Mouse (Mus musculus) midbrain, embryonic 11.5 days (tissue): ENCODE results near the gene Ube4b. TPM values are rescaled to one million over a fixed set of nuclear protein-coding genes. Genes with fewer than 3 reads are reported as not detected.

Experiments used
- ATAC-seq: fragments of 200-750 bp; cut with Nextera tagmentation; 2 replicates; pipeline ENCODE4 v1.8.0; 2017; ENCODE audit warnings: moderate TSS enrichment, moderate library complexity; ENCODE audit not compliant: low FRiP score
- DNase-seq: peaks from one replicate; pipeline ENCODE4 v3.0.0; 2015; ENCODE audit warnings: low spot score; ENCODE audit errors: missing footprints
- H3K27ac ChIP-seq: fragments of 300-500 bp; sonication (generic); 2 replicates; pipeline ENCODE4 v1.5.1; 2014; ENCODE audit warnings: low read depth, low read length
- H3K27me3 ChIP-seq: fragments of 300-500 bp; sonication (generic); 2 replicates; pipeline ENCODE4 v1.6.1; 2014; ENCODE audit warnings: mild to moderate bottlenecking, low read length, moderate library complexity, mixed read lengths; ENCODE audit not compliant: control insufficient read depth, insufficient read depth
- H3K36me3 ChIP-seq: fragments of 300-500 bp; sonication (generic); 2 replicates; pipeline ENCODE4 v1.6.1; 2014; ENCODE audit warnings: mild to moderate bottlenecking, low read length, moderate library complexity, mixed read lengths; ENCODE audit not compliant: control insufficient read depth, insufficient read depth
- H3K4me1 ChIP-seq: fragments of 300-500 bp; sonication (generic); 2 replicates; pipeline ENCODE4 v1.6.1; 2014; ENCODE audit warnings: low read length; ENCODE audit not compliant: control insufficient read depth, insufficient read depth
- H3K4me2 ChIP-seq: fragments of 300-500 bp; sonication (generic); 2 replicates; pipeline ENCODE4 v1.6.1; 2014; ENCODE audit warnings: mild to moderate bottlenecking, moderate library complexity
- H3K4me3 ChIP-seq: fragments of 300-500 bp; sonication (generic); 2 replicates; pipeline ENCODE4 v1.5.1; 2014; ENCODE audit warnings: low read depth, low read length
- H3K9ac ChIP-seq: fragments of 300-500 bp; sonication (generic); 2 replicates; pipeline ENCODE4 v1.6.1; 2014; ENCODE audit warnings: low read length
- H3K9me3 ChIP-seq: fragments of 300-500 bp; sonication (generic); 2 replicates; pipeline ENCODE4 v1.6.1; 2016; ENCODE audit warnings: low read length; ENCODE audit not compliant: control insufficient read depth
- WGBS: fragments of 180-500 bp; shearing (Covaris S2); extraction: QIAGEN DNeasy Blood & Tissue Kit; methylation state at CpG from one replicate; pipeline ENCODE4 v1.1.7; 2014; 5-methylcytosine and 5-hydroxymethylcytosine counted together
- polyA plus RNA-seq: library from polyadenylated mRNA; unstranded; fragments of >200 nt; fragmentation: Nextera tagmentation; extraction: Ambion mirVana; gene quantifications from 2 replicates; pipeline ENCODE4 v1.2.1, GENCODE M21; 2014

Ube4b gene
- polyA plus RNA-seq, 1 experiment from 2014 or later = 53.3 TPM

- DNase-seq = no peak
- Histone ChIP-seq H3K9ac (no peak overlapping the region), H3K4me2 (no peak overlapping the region), H3K36me3 (no peaks in the 10 kb centered on the region), H3K9me3 (no peaks in the 10 kb centered on the region), H3K4me1 (peaks cover 11% of the 10 kb centered on the region), H3K27ac (no peak overlapping the region), H3K27me3 (no peaks in the 10 kb centered on the region), H3K4me3 (no peak overlapping the region)
- ATAC-seq = no peak
- 70% methylated on average over 7 of the region's 7 CpGs for WGBS
These were observed 144.4 kb downstream of the Ube4b start for GRCm38 (mm10) chr4:149282025-149282738.

Other genes with a start within 250 kb of the Ube4b start
- 94.6 and 95.0 TPM in 2 replicates for gene Kif1b, start 119.1 kb downstream of the Ube4b start, polyA plus RNA-seq
- not detected in 2 replicates for gene Rbp7, start 28.2 kb upstream of the Ube4b start, polyA plus RNA-seq
- not detected in 2 replicates for gene Tmem274, start 50.6 kb upstream of the Ube4b start, polyA plus RNA-seq
- 15.1 and 15.5 TPM in 2 replicates for gene Nmnat1, start 58.5 kb upstream of the Ube4b start, polyA plus RNA-seq
- gene Lzic, start 58.5 kb upstream of the Ube4b start, polyA plus RNA-seq = 48.2 and 50.1 TPM in 2 replicates
- 55.9 and 59.4 TPM in 2 replicates for gene Ctnnbip1, start 91.5 kb upstream of the Ube4b start, polyA plus RNA-seq
- 34.3 and 41.8 TPM in 2 replicates for gene Clstn1, start 159.7 kb upstream of the Ube4b start, polyA plus RNA-seq